Mouse (Mus musculus): ENCODE measurements around the gene Rabep1.

Rabep1 gene

GRCm38 (mm10) chr11:70844559-70845456 is at the start of gene Rabep1:
Rabep1 (plus strand) TSS chr11:70844778.
- peak; percentile 91 for DNase-seq (ENCODE audit: low spot score)

GRCm38 (mm10) chr11:70802208-70802864 is 42.2 kb upstream of the Rabep1 start:
- no peak for DNase-seq (ENCODE audit: low spot score)

- no peak for DNase-seq (ENCODE audit: low spot score)
Observed at GRCm38 (mm10) chr11:70802865-70803261, 41.7 kb upstream of the Rabep1 start.

GRCm38 (mm10) chr11:70803711-70804200 is 40.8 kb upstream of the Rabep1 start:
- DNase-seq (ENCODE audit: low spot score), result no peak

GRCm38 (mm10) chr11:70804395-70804794 is 40.2 kb upstream of the Rabep1 start:
- DNase-seq (ENCODE audit: low spot score), result no peak

GRCm38 (mm10) chr11:70805641-70806175 is 38.9 kb upstream of the Rabep1 start:
- DNase-seq (ENCODE audit: low spot score), result no peak

GRCm38 (mm10) chr11:70806697-70807096 is 37.9 kb upstream of the Rabep1 start:
- no peak for DNase-seq (ENCODE audit: low spot score)

- DNase-seq (ENCODE audit: low spot score), result no peak
Observed at GRCm38 (mm10) chr11:70807630-70808029, 36.9 kb upstream of the Rabep1 start.

GRCm38 (mm10) chr11:70808101-70808500 is 36.5 kb upstream of the Rabep1 start:
- no peak for DNase-seq (ENCODE audit: low spot score)

GRCm38 (mm10) chr11:70809011-70809410 is 35.6 kb upstream of the Rabep1 start:
- DNase-seq (ENCODE audit: low spot score), result no peak

- DNase-seq (ENCODE audit: low spot score), result no peak
Observed at GRCm38 (mm10) chr11:70811041-70811440, 33.5 kb upstream of the Rabep1 start.

GRCm38 (mm10) chr11:70811471-70812240 is 32.9 kb upstream of the Rabep1 start:
- no peak for DNase-seq (ENCODE audit: low spot score)

GRCm38 (mm10) chr11:70812365-70812764 is 32.2 kb upstream of the Rabep1 start, which contains the start of gene Scimp:
Scimp (minus strand) TSS chr11:70812586.
- no peak for DNase-seq (ENCODE audit: low spot score)

- no peak for DNase-seq (ENCODE audit: low spot score)
Observed at GRCm38 (mm10) chr11:70815071-70815470, 29.5 kb upstream of the Rabep1 start.

- peak; percentile 31 for DNase-seq (ENCODE audit: low spot score)
Observed at GRCm38 (mm10) chr11:70815498-70816078, 29.0 kb upstream of the Rabep1 start.

GRCm38 (mm10) chr11:70816770-70817169 is 27.8 kb upstream of the Rabep1 start:
- DNase-seq (ENCODE audit: low spot score), result no peak

GRCm38 (mm10) chr11:70820120-70820519 is 24.5 kb upstream of the Rabep1 start:
- no peak for DNase-seq (ENCODE audit: low spot score)

GRCm38 (mm10) chr11:70821728-70822591 is 22.6 kb upstream of the Rabep1 start:
- no peak for DNase-seq (ENCODE audit: low spot score)

GRCm38 (mm10) chr11:70826207-70826606 is 18.4 kb upstream of the Rabep1 start:
- DNase-seq (ENCODE audit: low spot score), result no peak

- DNase-seq (ENCODE audit: low spot score), result no peak
Observed at GRCm38 (mm10) chr11:70828975-70829615, 15.5 kb upstream of the Rabep1 start.

All from ovary, postnatal 10 days (tissue).